Mouse (Mus musculus): ENCODE measurements around the gene Gm10024.
"Not testable (repeated sequence)": the region's sequence is repeated elsewhere in the genome, so short reads cannot be mapped to it uniquely, and the experiment has no call there.

Gm10024 gene

DNA sequence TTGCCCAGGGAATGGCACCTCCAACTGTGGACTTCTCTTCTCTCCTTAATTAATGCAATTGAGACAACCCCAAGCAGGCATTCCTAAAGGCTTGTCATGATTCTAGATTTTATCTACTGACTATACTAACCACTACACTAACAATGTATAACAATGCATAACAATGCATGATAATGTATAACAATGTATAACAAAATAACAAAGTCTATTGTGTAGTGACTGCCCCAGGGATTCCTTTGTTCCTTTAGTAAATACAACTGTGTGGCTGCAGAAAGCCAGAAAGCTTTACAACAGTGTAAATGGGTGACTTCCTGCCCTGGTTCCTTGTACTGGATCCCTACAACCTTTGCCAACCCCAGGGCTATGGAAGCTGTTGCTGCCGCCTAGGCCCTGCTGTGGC, 24.7 kb downstream of the Gm10024 start:
- no peak for DNase-seq (ENCODE audit: low spot score)

DNA sequence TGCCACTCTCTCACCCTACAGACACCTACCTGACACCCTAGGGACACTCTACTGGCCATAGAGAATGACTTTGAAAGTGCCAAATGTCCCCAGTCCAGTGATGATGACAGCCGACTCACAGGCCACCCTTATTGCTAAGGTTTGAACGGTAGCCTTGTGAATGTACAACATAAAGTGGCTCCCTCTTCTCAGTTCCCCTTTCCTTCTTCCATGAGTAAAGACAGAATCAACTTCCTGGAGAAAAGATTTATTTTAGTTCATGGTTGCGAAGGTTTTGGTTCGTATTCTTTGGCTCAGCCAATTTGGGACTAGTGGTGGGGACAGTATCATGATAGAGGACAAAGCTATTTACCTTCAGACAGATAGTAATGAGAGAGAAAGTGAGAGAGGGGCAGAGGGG, 27.7 kb downstream of the Gm10024 start:
- DNase-seq (ENCODE audit: low spot score): no peak

DNA sequence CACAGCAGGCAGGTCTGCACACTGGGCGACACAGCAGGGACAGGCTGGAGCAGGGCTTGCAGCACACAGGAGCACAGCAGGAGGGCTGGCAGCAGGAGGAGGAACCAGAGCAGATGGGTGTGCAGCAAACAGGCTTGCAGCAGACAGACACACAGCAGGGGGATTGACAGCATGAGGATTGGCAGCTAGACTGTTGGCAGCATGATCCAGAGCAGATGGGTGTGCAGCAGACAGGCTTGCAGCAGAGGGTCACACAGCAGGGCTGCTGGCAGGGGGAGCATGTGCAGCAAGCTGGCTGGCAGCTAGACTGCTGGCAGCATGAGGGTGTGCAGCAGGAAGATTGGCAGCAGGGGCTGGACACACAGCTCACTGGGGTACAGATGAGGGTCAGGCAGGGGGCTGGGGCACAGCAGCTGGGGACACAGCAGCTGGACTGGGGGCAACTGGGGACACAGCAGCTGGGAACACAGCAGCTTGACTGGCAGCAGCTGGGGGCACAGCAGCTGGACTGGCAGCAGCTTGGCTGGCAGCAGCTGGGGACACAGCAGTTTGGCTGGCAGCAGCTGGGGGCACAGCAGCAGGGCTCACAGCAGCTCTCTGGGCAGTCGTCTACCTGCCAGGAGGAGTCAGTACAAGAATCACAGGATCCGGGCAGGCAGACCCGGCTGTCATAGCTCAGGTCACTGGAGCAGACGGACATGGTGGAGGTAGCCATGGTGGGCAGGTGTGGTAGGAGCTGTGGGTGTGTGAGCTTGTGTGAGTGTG, 30.8 kb downstream of the Gm10024 start, which contains the start of gene Gm18596:
TSS of gene Gm18596 (minus strand) at position 715 of the 765 bp plus-strand sequence.
- not testable (repeated sequence) for DNase-seq (ENCODE audit: low spot score)

- DNase-seq (ENCODE audit: low spot score): not testable (repeated sequence)
These were observed 39.4 kb downstream of the Gm10024 start for GRCm38 (mm10) chr10:77750686-77751085.

DNA sequence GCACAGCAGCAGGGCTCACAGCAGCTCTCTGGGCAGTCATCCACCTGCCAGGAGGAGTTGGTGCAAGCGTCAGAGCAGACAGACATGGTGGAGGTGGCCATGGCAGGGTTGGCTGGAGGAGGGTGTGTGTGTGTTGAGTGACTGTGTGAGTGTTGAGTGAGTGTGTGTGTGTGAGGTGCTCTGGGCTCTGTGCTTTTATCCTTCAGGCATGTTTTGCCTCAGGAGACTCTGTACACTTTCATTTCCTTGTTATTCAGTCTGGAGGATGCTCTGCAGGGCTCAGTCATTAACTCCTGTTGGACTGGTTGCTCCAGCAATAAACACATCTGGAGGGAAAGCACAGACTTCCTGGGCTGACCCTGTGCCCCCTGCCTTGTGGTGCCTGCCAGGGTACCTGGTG, 40.0 kb downstream of the Gm10024 start, which contains the start of gene Gm9736:
TSS of gene Gm9736 (minus strand) at position 101 of the 400 bp plus-strand sequence.
- not testable (repeated sequence) for DNase-seq (ENCODE audit: low spot score)

GRCm38 (mm10) chr10:77752312-77752711, 41.1 kb downstream of the Gm10024 start:
- not testable (repeated sequence) for DNase-seq (ENCODE audit: low spot score)

GRCm38 (mm10) chr10:77753448-77753847, 42.2 kb downstream of the Gm10024 start:
- DNase-seq (ENCODE audit: low spot score): no peak

- DNase-seq (ENCODE audit: low spot score): not testable (repeated sequence)
These were observed 48.3 kb downstream of the Gm10024 start, which contains the start of gene Gm3233 for GRCm38 (mm10) chr10:77759582-77759981. TSS of gene Gm3233 (minus strand) at chr10:77759682.

All from urinary bladder, postnatal 14 days (tissue).